Mouse (Mus musculus) limb, embryonic 14.5 days (tissue): ENCODE measurements around the gene Cdk18. TPM values are rescaled to one million over a fixed set of nuclear protein-coding genes. Genes with fewer than 3 reads are reported as not detected.

Experiments used
- ATAC-seq: fragments of 200-750 bp; cut with Nextera tagmentation; 2 replicates; pipeline ENCODE4 v1.8.0; 2017; ENCODE audit warnings: low read depth, moderate number of reproducible peaks, moderate TSS enrichment; ENCODE audit not compliant: low FRiP score
- DNase-seq: peaks from one replicate; pipeline ENCODE4 v3.0.0-alpha.2; 2015; ENCODE audit warnings: low spot score
- H3K27ac ChIP-seq: fragments of 300-500 bp; sonication (generic); replicated peaks from 2 replicates; pipeline ENCODE4 v1.5.1; 2014; ENCODE audit warnings: low read depth, mild to moderate bottlenecking, low read length, moderate library complexity, mixed read lengths
- H3K27me3 ChIP-seq: fragments of 300-500 bp; sonication (generic); 2 replicates; pipeline ENCODE4 v1.6.1; 2014; ENCODE audit warnings: low read length, mixed read lengths; ENCODE audit not compliant: control insufficient read depth, insufficient read depth
- H3K36me3 ChIP-seq: fragments of 300-500 bp; sonication (generic); 2 replicates; pipeline ENCODE4 v1.6.1; 2014; ENCODE audit warnings: mild to moderate bottlenecking, low read length, moderate library complexity, mixed read lengths; ENCODE audit not compliant: control insufficient read depth, insufficient read depth
- H3K4me1 ChIP-seq: fragments of 300-500 bp; sonication (generic); 2 replicates; pipeline ENCODE4 v1.6.1; 2014; ENCODE audit warnings: antibody characterized with exemption, low read length, mixed read lengths; ENCODE audit not compliant: control insufficient read depth, insufficient read depth
- H3K4me2 ChIP-seq: fragments of 300-500 bp; sonication (generic); replicated peaks from 2 replicates; pipeline ENCODE4 v1.6.1; 2014; ENCODE audit warnings: low read depth, mild to moderate bottlenecking, low read length, moderate library complexity; ENCODE audit not compliant: severe bottlenecking
- H3K4me3 ChIP-seq: fragments of 300-500 bp; sonication (generic); replicated peaks from 2 replicates; pipeline ENCODE4 v1.5.1; 2014; ENCODE audit warnings: low read length
- H3K9ac ChIP-seq: fragments of 300-500 bp; sonication (generic); 2 replicates; pipeline ENCODE4 v1.6.1; 2014; ENCODE audit warnings: mild to moderate bottlenecking, low read depth, low read length, moderate library complexity; ENCODE audit not compliant: severe bottlenecking
- H3K9me3 ChIP-seq: fragments of 300-500 bp; sonication (generic); 2 replicates; pipeline ENCODE4 v1.6.1; 2016; ENCODE audit warnings: low read length; ENCODE audit not compliant: control insufficient read depth
- POLR2A ChIP-seq: fragments of 200-500 bp; IDR thresholded peaks from 2 replicates; pipeline ENCODE4 v1.8.0; 2012; ENCODE audit warnings: inconsistent platforms, mild to moderate bottlenecking, moderate library complexity, borderline replicate concordance; ENCODE audit not compliant: insufficient read depth, insufficient read length; ENCODE audit errors: extremely low read depth
- WGBS: fragments of 180-500 bp; shearing (Covaris S2); extraction: QIAGEN DNeasy Blood & Tissue Kit; methylation state at CpG from one replicate; pipeline ENCODE4 v1.1.7; 2014; 5-methylcytosine and 5-hydroxymethylcytosine counted together
- polyA plus RNA-seq, 2 experiments: library from polyadenylated mRNA; depleted of rRNA in 1 of 2; stranded (reverse) in 1 of 2; unstranded in 1 of 2; fragments of >200 nt; fragmentation: Nextera tagmentation in 1 of 2; extraction: Ambion mirVana in 1 of 2; gene quantifications; 2 replicates each; pipeline versions ENCODE4 v1.2.1 to v1.2.3; 2012 to 2014

Cdk18 gene
- polyA plus RNA-seq, 2 experiments: 2.5 to 8.5 TPM

DNA sequence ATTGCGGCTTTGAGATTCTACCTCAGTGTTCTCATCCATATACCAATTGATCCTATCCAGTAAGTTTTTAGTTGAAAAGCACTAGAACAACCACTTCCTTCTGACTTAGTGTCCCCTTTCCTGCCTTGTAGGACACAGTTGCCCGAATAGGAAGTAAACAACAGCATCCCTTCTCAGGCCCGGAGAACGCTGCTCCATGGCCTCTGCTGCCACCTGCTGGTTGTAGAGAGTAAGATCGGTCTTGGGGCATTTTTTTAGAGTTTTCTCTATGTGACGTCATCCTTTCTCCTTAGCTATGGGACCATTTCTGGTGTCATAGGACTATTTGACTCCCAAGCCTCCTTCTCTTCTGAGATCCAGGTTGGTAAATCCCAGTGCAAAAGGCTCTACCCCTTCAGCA, 16.3 kb upstream of the Cdk18 start:
- TF ChIP-seq POLR2A: no peak
- H3K9ac ChIP-seq: no peak overlapping the region
- H3K36me3 ChIP-seq: no peaks in the 10 kb centered on the region
- H3K27ac ChIP-seq: no peak overlapping the region
- DNase-seq: peak; percentile 81
- H3K4me1 ChIP-seq: peaks cover 6% of the 10 kb centered on the region; the same call in 1 of the 2 replicates
- no peak overlapping the region for H3K4me3 ChIP-seq
- no peak overlapping the region for H3K4me2 ChIP-seq
- no peaks in the 10 kb centered on the region for H3K9me3 ChIP-seq
- 13% methylated on average over 6 of the region's 6 CpGs for WGBS
- no peaks in the 10 kb centered on the region for H3K27me3 ChIP-seq
- 0 out of 2 replicates have a peak, but pooled peaks have one; percentile 34 for ATAC-seq

GRCm38 (mm10) chr1:132153691-132154090, 14.2 kb upstream of the Cdk18 start:
- H3K36me3 ChIP-seq: no peaks in the 10 kb centered on the region
- ATAC-seq (no peak), DNase-seq (no peak)
- no peaks in the 10 kb centered on the region for H3K9me3 ChIP-seq
- WGBS: 15% methylated on average over 8 of the region's 8 CpGs
- H3K27ac ChIP-seq: no peak overlapping the region
- TF ChIP-seq POLR2A: no peak
- H3K9ac ChIP-seq: no peak overlapping the region
- H3K27me3 ChIP-seq: no peaks in the 10 kb centered on the region
- H3K4me2 ChIP-seq: no peak overlapping the region
- peaks cover under 1% of the 10 kb centered on the region; the same call in 1 of the 2 replicates for H3K4me1 ChIP-seq
- no peak overlapping the region for H3K4me3 ChIP-seq

GRCm38 (mm10) chr1:132153086-132153690, 13.7 kb upstream of the Cdk18 start:
- H3K27me3 ChIP-seq: no peaks in the 10 kb centered on the region
- no peak for TF ChIP-seq POLR2A
- DNase-seq (no peak), ATAC-seq (no peak)
- H3K4me3 ChIP-seq: no peak overlapping the region
- no peaks in the 10 kb centered on the region for H3K36me3 ChIP-seq
- 43% methylated on average over 14 of the region's 15 CpGs for WGBS
- H3K4me1 ChIP-seq: no peaks in the 10 kb centered on the region; the same call in 1 of the 2 replicates
- H3K9me3 ChIP-seq: no peaks in the 10 kb centered on the region
- H3K9ac ChIP-seq: no peak overlapping the region
- no peak overlapping the region for H3K27ac ChIP-seq
- no peak overlapping the region for H3K4me2 ChIP-seq

GRCm38 (mm10) chr1:132151908-132152307, 12.4 kb upstream of the Cdk18 start:
- H3K9ac ChIP-seq: no peak overlapping the region
- H3K4me3 ChIP-seq: no peak overlapping the region
- H3K27ac ChIP-seq: no peak overlapping the region
- WGBS: 46% methylated on average over 2 of the region's 2 CpGs
- ATAC-seq: no peak
- no peaks in the 10 kb centered on the region for H3K36me3 ChIP-seq
- DNase-seq: no peak
- H3K4me2 ChIP-seq: no peak overlapping the region
- H3K9me3 ChIP-seq: no peaks in the 10 kb centered on the region
- TF ChIP-seq POLR2A: no peak
- no peaks in the 10 kb centered on the region for H3K4me1 ChIP-seq
- no peaks in the 10 kb centered on the region for H3K27me3 ChIP-seq

DNA sequence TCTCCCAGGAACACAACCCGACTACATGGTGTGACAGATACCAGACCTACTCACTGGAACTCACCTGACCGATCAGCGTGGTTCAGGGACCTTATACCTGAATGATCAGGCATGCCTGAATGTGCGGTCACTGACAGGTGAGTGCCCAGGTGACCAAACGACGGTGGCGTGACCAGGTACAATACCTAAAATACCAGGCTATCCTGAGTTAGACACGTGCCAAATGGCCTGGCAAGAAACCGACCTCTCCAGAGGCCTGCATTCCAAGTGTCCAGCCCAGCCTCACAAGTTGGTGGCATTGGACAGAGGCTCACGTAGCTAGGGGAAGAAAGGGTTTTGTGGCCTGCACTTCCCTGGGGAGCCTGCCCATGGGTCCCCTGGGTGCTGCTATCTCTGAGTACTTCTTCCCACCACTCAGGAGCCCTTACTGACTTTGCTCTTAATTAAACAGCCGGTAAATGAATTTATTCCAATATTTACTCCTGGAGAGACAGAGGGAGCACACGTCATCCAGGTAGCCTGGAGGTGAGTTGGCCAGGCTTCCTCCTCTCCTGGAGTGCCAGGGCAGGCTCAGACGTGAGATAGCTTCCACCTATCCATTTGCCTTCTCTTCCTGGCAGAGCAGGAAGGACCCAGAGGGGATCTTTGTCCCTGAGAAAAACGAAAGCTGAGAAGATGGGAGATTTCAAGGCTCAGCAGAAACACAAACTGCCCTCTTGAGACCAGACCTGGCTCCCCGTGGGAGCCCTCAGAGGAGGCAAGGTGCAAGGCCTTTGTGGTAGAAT, 11.5 kb upstream of the Cdk18 start:
- Histone ChIP-seq H3K9ac (no peak overlapping the region), H3K4me3 (no peak overlapping the region), H3K9me3 (no peaks in the 10 kb centered on the region), H3K4me2 (no peak overlapping the region), H3K4me1 (no peaks in the 10 kb centered on the region), H3K27me3 (no peaks in the 10 kb centered on the region), H3K27ac (no peak overlapping the region), H3K36me3 (no peaks in the 10 kb centered on the region)
- no peak for DNase-seq
- WGBS: 73% methylated on average over 15 of the region's 15 CpGs
- ATAC-seq: no peak
- no peak for TF ChIP-seq POLR2A
